Mouse (Mus musculus): ENCODE results near the gene Tmem26.

- no peak for TF ChIP-seq ZNF384 (IDR thresholded peaks at IDR 0.05; ENCODE audit: low read depth, low read length)
- TF ChIP-seq ZC3H11A (IDR thresholded peaks at IDR 0.05; ENCODE audit: borderline replicate concordance, low read depth, low read length) = no peak
- TF ChIP-seq HCFC1 (IDR thresholded peaks at IDR 0.05; ENCODE audit: borderline replicate concordance, insufficient read depth, low read length) = no peak
- TF ChIP-seq MAFK (IDR thresholded peaks at IDR 0.05; ENCODE audit: insufficient read depth, low read depth, low read length) = no peak
These were observed 101.1 kb downstream of the Tmem26 start for GRCm38 (mm10) chr10:68824519-68824918.

Measured in ES-E14 (cell line).